Mouse (Mus musculus) left cerebral cortex, adult 8-10 months (tissue): ENCODE measurements around the gene Ankrd22. TPM values are rescaled to one million over a fixed set of nuclear protein-coding genes. Genes with fewer than 3 reads are reported as not detected.

Source experiments
- DNase-seq, 2 experiments: peaks; one replicate each; pipeline ENCODE4 v3.0.0; 2022; ENCODE audit warnings: low spot score in 2 of 2
- total RNA-seq, 4 experiments: library from RNA; stranded (reverse); gene quantifications; 2 replicates each; pipeline ENCODE4 v1.2.4; 2022

Ankrd22 gene
- total RNA-seq, 4 experiments from 2014 or later = 0.30 to 0.65 (median 0.36) TPM; not detected in 1

- DNase-seq = no peak
Measured at GRCm38 (mm10) chr19:34181234-34181633, 15.4 kb upstream of the Ankrd22 start.

- no peak for DNase-seq
Measured at GRCm38 (mm10) chr19:34180316-34180715, 14.5 kb upstream of the Ankrd22 start.

- DNase-seq = no peak
Measured at GRCm38 (mm10) chr19:34179136-34179535, 13.3 kb upstream of the Ankrd22 start.

- no peak for DNase-seq
Measured at GRCm38 (mm10) chr19:34174004-34174403, 8.2 kb upstream of the Ankrd22 start.

GRCm38 (mm10) chr19:34171167-34171566 lies 5.3 kb upstream of the Ankrd22 start:
- no peak for DNase-seq

GRCm38 (mm10) chr19:34169121-34169520 lies 3.3 kb upstream of the Ankrd22 start:
- DNase-seq = no peak

- no peak for DNase-seq
Measured at GRCm38 (mm10) chr19:34167896-34168661, 2.2 kb upstream of the Ankrd22 start.

GRCm38 (mm10) chr19:34166386-34166785 lies 533 bp upstream of the Ankrd22 start:
- DNase-seq = no peak

GRCm38 (mm10) chr19:34162693-34163092 lies 3.2 kb downstream of the Ankrd22 start:
- no peak for DNase-seq

GRCm38 (mm10) chr19:34153263-34154144 lies 12.3 kb downstream of the Ankrd22 start:
- DNase-seq = no peak

- DNase-seq = no peak
Measured at GRCm38 (mm10) chr19:34151909-34152308, 13.9 kb downstream of the Ankrd22 start.

- no peak for DNase-seq
Measured at GRCm38 (mm10) chr19:34148421-34148820, 17.4 kb downstream of the Ankrd22 start.

GRCm38 (mm10) chr19:34139431-34140046 lies 26.3 kb downstream of the Ankrd22 start:
- no peak for DNase-seq

- DNase-seq = no peak
Measured at GRCm38 (mm10) chr19:34138720-34139430, 27.0 kb downstream of the Ankrd22 start.

- DNase-seq = no peak
Measured at GRCm38 (mm10) chr19:34120107-34120731, 45.6 kb downstream of the Ankrd22 start.

- DNase-seq = no peak
Measured at GRCm38 (mm10) chr19:34119653-34120052, 46.2 kb downstream of the Ankrd22 start.

GRCm38 (mm10) chr19:34119102-34119501 lies 46.8 kb downstream of the Ankrd22 start:
- DNase-seq = no peak

- DNase-seq = no peak
Measured at GRCm38 (mm10) chr19:34104841-34105240, 61.0 kb downstream of the Ankrd22 start.

GRCm38 (mm10) chr19:34101888-34102287 lies 64.0 kb downstream of the Ankrd22 start:
- no peak for DNase-seq

- no peak for DNase-seq
Measured at GRCm38 (mm10) chr19:34100633-34101032, 65.2 kb downstream of the Ankrd22 start, which contains the start of gene Lipm. Gene Lipm (plus strand): TSS chr19:34100933.

GRCm38 (mm10) chr19:34096228-34096627 lies 69.6 kb downstream of the Ankrd22 start:
- no peak for DNase-seq
